Mouse (Mus musculus) lung, postnatal 10 days (tissue): ENCODE results near the gene Mecom.
A peak's percentile ranks its signal among the peaks of the same experiment; 100 is the strongest.

Source experiments
- DNase-seq: peaks from one replicate; pipeline ENCODE4 v3.0.0; 2021

The Mecom gene

GRCm38 (mm10) chr3:30189325-30189724 lies 358.5 kb downstream of the Mecom start:
- no peak for DNase-seq

DNA sequence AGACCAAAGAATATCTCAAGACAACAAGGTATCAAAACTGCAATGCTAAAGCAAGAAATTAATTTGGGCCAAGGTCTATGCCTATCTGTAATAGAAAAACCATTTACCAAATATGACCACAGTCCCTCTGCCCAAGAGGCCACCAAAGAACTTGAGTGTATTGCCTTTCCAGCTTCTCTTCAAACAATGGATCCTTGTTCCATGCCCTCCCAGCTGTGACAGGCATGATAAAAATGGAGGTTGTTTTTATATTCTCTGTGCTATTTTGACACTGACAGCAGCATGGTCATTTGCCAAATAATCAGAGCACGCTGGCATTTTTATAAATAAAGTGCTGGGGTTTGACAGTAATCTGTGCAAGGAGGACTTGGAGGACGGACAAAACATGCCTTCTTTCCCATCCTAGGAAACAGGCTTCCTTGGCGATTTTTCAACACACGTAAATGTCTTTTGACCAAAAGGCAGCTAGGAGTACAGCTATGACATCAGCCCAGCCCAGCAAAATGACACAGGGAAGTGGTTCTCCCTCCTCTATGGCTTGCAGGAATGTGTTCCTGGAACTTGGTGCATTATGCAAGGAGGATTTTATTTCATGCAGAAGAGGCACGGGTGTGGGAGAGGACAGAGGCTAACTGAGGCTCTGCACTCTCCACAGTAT lies 359.9 kb downstream of the Mecom start:
- DNase-seq: peak; percentile 28

DNA sequence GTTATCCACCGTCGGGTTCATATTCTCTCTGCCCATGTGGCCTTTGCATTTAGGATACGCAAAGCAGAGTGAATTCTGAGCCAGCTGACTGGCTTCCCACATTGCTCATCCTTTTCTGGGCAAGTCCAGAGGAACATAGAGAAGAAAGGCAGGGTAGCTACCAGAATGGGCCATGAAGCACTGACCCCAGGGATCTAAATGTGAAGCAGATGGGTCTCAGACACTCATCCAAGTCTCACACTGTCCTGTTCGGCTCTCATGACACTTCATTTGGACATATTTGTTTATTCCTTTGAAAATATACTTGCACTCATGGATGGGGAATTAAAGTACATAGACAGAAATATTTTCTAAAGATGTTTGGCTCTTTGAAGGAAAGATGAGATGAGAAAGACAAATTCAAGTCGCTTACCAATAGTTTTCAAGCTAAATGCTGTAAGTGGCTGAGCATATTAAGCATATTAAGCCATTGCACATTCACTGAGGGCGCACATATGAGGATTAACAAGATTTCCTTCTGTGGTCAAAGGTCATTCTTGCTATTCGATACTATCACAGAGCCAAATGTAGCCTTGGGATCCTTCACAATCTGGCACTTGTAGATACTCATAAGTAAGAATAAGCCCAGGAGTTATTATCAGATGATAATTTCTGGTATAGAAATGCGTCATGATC lies 365.9 kb downstream of the Mecom start:
- peak; percentile 62 for DNase-seq

DNA sequence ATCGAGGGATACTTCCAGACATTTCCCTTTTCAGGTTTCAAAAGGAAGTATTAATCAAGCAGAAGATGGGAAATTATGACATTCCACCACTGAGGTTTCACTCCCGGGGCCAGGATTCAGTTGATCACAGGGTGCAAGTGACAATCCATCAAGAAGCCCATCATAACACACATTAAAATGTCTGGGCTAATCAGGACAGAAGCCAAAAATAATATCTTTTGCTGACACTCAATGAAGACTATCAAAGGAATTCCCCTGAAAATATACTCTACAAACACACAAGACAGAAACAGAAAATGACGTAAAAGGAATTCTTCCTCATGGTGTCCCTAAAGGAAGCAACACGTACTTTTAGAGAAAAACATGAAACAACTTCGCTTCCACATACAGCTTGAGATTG lies 371.2 kb downstream of the Mecom start:
- no peak for DNase-seq

- no peak for DNase-seq
Observed at GRCm38 (mm10) chr3:30173812-30174211, 374.0 kb downstream of the Mecom start.

- no peak for DNase-seq
Observed at GRCm38 (mm10) chr3:30168396-30169186, 379.2 kb downstream of the Mecom start.

- DNase-seq: no peak
Observed at GRCm38 (mm10) chr3:30167027-30167426, 380.8 kb downstream of the Mecom start.

DNA sequence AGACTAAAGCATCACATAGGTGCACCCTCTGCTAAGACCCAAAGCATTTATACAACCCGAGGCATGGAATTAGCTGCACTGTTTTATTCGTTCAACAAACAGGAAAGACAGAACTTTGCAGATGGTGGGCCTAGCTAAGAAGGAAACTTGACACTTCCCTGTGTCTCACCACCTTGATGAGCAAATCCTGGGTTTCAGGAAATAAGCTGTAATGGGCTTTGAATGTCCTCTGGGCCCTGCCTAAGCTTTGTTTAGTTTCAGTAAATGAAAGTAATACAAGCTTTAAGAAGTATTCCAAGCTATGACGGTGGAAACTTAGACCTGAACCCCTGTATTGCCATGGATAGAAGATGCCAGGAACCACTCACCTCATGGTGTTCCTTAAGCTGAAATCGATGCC lies 383.0 kb downstream of the Mecom start:
- DNase-seq: no peak

- no peak for DNase-seq
Observed at GRCm38 (mm10) chr3:30163390-30163789, 384.4 kb downstream of the Mecom start.

DNA sequence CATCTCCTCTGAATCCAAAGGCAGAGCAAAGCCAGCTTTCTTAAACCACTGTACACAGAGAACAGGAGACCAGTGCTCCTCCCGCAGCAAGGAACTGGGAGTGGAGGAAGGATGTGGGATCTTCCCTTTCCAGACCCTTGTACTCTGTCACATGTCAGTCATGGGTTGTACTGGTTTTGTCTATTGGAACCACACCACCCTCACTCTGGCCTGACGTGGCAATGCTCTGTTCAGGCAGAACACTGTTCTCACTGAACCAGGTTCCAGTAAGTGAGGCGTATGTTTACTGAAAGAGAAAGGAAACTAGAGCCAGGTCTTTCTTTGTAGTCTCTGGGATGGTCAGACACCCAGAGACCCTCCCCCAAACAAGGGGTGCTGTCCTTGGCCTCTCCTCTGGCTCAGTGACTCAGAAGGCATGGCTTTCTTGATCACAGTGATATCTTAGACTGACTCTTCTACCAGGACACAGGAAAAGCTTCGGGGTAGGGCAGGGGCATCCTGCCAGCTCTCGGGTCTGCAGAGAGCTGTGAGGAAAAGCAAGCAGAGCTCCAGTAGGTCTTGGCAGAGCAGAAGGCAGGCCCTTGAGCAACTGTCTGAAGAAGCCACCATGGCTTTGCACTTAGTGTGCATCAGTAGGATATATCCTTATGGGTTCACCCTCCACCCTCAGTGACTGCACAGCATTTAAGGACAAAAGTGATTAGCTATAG lies 386.7 kb downstream of the Mecom start:
- DNase-seq: peak; percentile 37

- peak; percentile 16 for DNase-seq
Observed at GRCm38 (mm10) chr3:30160346-30160745, 387.5 kb downstream of the Mecom start.

DNA sequence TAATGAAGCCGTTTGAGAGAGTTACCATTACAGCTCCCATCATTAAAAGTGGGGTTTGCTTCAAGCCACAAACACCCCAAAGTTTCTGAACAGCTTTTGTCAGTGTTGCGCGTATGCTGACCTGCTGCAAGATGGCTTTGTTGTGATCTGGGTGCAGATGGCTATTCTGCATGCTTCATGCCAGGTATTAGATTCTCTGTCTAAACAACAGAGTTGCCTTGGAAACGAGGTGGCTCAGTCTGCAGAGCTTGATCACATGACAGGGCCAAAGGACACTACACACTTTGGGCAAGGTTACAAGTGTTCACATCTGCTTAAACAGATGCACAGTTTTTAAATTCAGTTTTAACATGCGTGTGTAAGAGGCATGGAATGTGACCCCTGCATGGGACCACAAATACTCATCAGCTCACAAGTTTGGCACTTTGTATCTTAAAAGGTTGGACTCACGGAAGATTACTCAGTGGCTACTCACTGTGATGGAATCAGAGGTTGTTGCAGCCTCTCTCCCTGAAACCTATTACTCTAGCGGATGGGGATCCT lies 390.6 kb downstream of the Mecom start:
- no peak for DNase-seq

DNA sequence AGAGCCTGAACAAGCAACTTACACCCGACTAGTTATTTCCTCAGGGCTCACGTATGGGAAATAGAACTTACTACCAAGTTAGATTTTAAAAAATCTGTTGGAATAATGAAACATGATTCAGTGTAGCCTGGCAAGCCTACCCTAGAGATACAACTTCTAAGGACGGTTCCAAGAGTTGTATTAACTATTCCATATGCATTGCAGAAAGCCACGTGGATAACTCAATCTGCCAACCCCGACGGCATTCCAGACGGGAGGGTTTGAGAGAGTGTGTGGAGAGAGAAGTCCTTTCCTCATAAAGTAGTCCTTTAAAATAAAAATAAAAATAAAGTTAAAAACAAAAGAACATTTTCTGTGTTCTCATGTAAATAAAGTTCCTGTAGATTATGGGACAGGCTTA lies 393.4 kb downstream of the Mecom start:
- no peak for DNase-seq

DNA sequence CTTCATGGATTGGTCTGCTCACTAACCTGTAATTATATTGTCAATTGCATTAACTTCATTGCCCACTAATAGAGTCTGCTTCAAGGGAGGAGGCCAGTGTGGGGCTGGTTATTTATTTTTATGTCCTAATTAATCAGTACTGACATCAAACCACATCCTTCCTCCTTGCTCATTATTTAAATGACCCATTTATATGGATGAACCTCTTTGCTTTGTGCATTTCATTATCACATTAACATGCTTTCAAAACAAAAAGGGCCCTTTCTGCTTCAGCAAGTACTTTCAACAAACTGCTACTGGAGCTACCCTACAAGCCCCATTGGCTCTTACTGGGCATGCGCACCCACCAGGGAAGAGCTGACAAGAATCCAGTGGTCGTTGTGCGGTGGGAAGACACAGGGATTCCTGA lies 393.9 kb downstream of the Mecom start:
- no peak for DNase-seq

- no peak for DNase-seq
Observed at GRCm38 (mm10) chr3:30150071-30150470, 397.7 kb downstream of the Mecom start.

DNA sequence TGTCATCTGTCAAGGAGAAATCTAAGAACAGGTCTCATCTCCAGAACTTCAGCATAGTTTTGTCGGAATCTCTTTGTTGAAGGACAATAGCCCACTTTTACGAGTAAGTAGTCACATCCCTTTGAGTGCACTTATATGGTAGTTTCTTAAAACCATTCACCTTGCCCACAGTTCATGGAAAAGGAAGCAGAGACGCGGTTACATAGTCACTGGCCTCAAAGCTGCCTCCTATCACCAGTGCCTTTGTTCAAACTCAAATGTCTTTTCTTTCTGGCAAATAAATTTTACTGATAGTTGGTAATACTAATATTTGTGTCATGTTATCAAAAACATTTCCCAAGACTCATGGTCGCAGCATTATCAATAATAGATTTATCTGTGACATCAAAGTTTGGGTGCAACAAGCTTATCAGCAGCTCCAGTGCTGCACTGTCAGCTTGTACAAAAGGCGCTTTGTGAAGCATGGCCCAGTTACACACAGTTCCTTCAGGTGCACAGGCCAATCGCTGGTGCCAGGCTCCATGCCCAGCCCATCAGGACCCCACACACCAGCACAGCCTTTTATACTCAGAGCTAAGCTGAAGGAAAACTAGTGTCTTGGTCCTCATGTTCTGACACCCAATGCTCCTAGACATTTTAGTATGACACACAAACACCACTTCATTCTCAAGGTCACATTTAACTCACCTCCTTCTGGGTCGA lies 399.3 kb downstream of the Mecom start:
- no peak for DNase-seq

- no peak for DNase-seq
Observed at GRCm38 (mm10) chr3:30145051-30145450, 402.8 kb downstream of the Mecom start.

DNA sequence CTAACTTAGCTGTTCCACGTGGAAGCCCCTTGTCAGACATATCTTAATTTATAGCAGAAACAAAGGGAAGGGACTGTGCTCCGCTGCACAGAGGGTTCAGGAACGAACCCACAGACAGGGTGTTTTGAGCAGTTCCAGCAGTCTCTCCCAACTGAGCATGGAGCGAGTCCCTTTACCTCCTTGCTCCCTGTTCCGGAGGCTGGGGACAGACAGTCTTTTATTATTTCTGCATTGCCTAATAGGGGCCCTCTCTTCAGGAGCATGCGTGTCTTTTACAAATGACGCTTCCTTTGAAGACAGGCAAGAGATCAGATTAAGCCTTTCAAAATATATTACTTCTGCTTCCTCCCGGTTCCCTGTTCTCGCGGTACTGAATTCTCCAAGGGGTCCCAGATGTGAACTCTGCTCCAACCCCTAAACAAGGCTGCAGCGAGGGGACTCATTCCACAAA lies 403.8 kb downstream of the Mecom start:
- DNase-seq: no peak

DNA sequence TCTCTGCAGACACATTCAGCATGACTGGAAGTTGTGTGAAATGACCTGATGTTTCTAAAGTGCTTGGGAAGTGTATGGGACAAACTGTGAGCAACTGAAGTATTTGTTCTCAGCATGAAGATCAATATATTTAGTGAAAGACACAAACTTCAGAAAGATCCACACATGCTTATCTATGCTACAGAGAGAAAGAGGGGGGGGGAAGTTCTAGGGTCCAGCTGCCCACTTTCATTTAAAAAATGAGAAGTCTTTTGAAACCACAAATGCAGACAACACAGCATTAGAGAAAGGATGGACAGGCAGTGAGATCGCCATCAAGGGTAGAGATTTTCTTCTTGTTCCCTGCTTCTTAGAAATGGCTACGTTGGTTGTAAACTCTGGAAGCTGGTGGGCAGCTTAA lies 404.4 kb downstream of the Mecom start:
- DNase-seq: no peak

DNA sequence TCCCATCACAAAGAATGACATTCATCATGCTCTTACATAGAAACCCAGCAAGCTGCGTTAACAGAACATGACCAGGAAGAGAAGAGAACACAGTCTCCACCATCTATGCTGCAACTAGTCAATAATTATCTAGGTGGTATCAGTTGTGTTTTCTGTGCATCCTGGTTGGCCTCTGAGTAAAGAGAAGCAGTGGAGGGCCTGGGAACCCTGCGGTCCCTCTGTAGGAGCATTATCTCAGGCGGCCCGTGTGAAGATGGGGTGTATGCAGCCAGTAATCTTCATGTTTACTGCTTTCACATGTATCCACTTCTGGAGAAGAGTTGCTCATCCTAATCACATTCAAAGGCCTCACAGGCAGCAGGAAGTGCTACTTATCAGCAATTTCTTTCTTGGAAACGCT lies 407.5 kb downstream of the Mecom start:
- DNase-seq: no peak

DNA sequence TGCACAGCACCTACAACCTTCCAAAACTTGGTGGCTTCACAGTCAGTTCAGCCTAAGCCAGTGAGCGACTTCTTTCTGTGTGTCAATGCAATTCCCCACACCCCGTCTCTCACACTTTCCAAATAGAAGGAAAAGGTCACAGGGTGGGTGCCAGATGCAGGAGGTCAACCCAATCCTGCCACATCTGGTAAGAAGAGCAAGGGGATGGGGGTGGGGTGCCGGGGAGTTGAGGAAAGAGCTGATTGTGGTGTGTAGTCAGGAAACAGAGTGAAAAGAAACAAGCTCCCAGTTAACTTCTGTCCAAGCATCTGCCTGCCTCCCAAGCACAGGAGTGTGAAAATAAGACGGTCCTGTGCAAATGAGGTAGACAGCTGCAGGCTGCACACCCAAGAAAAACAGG lies 408.1 kb downstream of the Mecom start:
- DNase-seq: no peak

DNA sequence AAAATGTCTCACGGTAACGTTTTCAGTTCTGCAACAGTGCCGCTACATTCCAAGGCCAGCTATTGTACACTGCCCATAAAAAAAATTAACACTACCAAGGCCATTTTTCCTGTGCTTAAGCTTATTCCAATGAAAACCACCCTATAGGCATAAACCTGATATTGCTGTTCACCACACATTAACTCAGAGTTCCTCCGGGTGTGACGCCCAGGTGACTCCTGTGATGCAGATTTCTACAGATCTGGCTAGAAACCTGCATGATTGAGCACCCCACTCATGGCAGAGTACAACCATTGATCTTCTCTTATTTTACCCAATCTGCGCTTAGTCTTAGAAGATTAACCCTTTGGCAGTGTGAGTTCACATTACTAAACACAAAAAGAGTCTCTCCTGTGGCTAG lies 409.2 kb downstream of the Mecom start:
- no peak for DNase-seq
